Mouse (Mus musculus): ENCODE measurements around the gene Man2b1. TPM values are rescaled to one million over a fixed set of nuclear protein-coding genes. Genes with fewer than 3 reads are reported as not detected.

Gene Man2b1
- 10 to 100 TPM; 64.8 to 82.0 TPM for polyA plus RNA-seq (2017; shearing (Covaris generic))

DNA sequence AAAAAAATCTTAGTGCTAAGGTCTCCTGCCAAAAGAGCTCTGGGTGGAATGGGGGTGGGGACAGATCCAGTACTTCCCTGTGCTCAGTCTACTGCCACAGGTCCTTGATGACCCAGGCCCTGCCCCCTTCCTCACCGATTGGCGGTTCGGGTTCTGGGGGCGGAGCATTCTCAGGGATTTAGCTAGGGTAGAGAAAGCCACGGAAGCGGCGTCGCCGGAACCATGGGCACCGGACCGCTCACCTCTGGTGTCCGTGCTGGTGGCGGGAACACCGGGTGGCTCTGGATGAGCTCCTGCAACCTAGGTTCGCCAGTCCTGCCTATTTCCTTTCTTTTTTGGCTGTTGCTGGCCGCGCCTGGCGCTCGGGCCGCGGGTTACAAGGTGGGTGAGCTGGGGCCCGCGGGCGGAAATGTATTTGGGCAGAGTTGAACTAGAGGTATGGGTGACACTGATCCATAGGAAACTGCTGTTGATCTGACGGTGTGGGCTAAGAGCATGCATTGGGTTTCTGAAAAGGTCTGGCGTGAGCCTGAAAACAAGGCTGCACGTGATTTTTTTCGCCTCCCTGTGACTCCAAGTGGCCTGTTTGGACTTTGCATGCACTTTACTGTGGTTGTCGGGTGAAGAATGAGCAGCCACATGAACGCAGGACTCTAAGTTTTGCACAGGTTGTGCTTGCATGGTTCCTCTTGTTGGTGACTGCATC lies at the start of gene Man2b1:
TSS of gene Man2b1 (plus strand) at position 163 of the 706 bp plus-strand sequence.
- peak; percentile 88 for ATAC-seq

DNA sequence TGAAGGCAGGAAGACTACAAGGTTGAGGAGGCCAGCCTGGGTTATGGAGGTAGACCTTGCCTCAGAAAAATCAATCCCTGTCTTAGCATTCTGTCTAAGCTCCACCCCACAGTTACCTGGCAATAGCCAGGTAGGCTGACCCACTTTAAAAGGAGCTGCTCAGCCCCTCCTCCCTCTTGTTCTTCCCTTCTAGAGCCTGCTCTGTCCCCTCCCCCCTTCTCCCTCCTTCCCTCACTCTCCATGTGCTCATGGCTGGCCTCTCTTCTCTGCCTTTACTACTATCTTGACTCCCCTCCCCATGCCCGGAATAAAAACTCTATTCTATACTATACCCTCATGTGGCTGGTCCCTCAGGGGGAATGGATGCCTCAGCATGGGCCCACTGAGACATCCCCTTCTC lies 49.2 kb upstream of the Man2b1 start:
- ATAC-seq = no peak

DNA sequence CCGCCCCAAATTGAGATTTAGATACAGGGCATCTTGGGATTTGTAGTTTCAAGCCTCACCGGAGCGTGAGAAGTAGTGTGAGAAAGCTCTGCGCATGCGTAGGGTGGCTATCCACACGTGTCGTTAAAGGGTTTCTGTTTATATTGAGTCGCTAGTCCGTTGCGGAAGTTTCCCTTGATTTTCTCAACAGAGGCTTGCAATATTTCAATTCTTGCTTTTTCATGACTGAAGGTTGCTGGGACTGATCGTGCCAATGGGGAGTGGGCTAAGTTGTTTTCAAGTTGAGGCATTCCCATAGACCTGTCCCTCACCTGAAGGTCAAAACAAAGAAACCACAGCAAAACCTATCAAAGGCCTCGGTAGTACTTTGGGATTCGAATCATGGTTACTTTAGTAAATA lies 48.3 kb upstream of the Man2b1 start:
- ATAC-seq = peak; percentile 40

DNA sequence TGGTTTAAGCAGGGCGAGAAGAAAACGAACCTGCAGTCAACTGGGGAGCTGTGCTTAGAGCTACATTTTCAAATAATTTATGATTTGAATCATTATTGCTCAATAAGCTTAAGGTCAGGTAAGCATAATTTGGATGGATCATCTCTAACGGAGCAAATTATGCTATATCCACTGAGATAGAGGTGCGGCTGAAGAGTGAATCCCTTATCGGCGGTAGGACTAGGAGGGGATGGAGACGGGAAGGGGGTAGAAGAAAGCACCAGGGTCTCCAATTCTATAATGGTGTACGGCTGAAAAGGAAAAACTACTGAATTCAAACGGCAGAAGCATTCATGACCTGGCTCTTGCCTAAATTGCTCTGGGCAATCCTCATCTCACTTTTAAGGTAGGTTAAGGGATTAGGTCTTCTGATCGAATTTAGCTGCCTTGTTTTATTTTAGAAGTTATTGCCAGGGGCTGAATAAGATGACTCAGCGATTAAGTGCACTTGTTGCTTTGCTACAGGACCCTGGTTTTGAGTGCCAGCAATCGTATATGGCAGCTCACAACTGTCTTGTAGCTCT lies 47.8 kb upstream of the Man2b1 start:
- ATAC-seq = no peak

DNA sequence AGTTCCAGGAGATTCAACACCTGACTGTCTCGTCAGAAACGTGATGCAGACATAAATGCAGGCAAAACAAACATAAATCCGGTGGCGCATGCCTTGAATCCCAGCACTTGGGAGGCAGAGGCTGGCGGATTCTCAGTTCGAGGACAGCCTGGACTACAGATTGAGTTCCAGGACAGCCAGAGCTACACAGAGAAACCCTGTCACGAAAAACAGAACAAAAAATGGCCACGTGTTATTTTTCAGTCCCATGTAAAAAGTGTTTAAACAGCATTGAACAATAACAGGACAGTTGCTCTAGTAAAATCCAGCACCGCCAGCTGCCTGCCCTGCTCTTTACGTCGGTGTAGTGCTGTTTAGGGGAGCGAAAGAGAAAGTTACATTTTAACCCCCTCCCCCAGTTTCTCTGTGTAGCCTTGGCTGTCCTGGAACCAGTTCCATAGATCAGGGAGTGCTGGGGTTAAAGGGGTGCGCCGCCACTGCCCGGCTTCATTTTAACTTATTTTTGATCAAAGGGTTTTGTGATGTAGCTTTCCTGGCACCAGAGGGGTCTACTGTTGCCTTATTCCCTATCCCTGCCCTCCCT lies 47.3 kb upstream of the Man2b1 start:
- no peak for ATAC-seq

DNA sequence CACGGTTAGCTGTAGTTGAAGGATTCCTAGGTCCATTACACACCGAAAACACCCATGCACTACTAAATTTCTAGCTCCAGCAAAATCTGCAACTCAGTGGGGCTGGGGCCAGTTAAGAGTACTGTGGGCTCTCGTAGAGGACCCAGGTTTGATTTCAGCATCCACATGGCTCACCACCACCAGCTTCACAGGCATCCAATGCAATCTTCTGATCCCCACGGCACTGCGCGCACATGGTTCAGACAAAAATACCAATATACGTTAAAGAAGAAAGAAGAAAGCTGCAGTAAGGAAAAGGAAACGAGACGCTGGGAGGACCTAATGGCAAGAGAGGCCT lies 46.7 kb upstream of the Man2b1 start:
- peak; percentile 6 for ATAC-seq

DNA sequence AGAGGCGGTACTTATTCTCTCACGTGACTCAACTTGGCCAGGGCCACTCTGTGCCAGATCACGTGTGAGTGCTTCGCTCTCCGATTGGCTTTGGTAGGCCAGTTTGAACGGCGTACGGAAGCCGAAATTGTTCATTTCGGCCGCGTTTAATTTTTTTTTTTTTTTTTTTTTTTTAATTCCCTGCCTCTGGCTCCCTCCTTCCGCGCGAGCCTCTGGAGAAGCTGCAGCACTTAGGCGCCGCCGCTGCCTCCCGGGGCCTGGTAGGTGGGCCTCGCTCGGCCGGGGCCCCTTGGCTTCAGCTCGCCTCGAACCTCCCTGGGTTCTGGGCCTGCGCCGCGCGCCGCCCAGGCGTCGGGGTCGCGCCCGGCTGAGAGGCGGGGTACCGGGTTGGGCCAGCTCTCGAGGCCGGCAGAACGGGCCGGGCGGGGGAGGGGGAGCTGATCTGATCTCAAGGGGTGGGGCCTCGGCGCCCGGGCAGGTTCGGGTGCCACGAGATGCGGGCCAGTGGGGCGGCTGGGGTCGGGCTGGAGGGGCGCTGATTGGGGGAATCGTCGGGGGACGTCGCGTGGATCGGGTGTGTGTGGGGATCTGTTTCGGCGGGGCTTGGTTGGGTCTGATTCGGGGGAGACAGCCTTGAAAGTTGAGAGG lies 46.2 kb upstream of the Man2b1 start, which contains the start of gene Tnpo2:
TSS of gene Tnpo2 (plus strand) at position 198 of the 648 bp plus-strand sequence.
- peak; percentile 85 for ATAC-seq

DNA sequence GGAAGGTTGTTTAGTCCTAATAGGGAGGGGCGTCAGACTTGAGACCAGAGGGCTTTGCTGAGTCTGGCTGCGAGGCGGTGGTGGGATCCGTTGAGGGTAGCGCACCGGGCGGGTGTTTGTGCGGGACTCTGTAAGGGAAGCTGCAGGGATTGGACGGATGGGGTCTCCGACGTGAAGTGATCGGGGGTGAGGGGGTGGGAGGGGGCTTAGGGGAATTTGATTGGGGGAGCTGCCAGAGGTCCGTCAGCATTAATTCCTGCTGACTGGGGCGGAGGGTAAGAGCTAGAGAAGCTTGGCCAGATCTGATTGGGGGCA lies 45.7 kb upstream of the Man2b1 start:
- ATAC-seq = no peak

DNA sequence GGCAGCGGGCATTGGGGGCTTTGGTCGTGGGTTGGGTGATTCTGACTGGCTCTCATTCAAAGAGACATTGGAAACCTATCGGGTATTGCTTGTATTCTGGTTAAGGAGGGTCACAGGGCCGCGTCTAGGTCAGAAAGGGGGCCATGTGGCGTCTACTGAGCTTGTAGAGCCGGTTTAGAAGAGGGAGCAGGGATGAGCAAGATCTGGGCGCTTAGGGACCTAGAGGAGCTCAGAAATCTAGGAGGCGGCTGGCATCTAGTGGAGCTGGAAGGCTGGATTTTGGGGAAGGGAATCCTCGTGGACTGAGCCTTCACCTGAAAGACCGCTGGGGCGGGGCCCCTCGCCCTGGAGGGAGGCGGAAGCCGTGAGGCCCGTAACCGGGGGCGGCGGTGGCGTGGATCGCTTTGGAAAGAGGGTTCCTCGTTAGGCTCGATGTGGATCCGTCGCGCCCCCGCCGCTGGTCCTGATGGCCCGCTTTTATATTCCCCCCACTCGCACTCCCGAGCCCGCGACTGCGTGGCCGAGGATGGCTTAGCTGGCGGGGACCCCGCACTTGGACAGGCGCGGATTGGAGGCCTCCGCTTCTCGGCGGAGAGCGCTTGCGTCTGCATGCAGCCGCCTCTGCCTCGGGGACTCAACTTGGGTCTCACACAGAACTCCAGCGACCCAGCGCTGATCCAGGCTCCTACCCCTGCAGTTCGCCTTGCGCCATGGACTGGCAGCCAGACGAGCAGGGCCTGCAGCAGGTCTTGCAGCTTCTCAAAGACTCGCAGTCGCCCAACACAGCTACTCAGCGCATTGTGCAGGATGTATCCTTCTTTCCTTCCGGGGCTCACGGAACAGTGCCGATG lies 45.2 kb upstream of the Man2b1 start:
- peak; percentile 33 for ATAC-seq

DNA sequence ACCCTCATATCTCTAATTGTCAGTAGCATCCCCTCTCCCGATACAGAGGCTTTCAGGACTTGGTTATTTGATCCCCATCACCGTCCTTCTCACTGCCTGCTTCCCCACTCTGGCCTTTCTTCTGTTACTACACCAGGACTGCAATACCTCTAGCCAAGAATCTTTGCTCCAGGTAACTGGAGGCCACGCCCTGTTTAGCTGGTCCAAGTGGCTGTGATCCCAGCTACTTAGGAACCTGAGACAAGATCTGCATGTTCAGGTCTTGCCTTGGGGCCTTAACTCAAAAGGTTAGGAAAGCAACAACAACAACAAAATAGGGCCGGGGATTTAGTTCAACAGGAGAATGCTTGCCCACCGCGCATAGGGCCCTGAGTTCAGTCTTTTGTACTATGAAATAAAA lies 39.5 kb upstream of the Man2b1 start:
- no peak for ATAC-seq

DNA sequence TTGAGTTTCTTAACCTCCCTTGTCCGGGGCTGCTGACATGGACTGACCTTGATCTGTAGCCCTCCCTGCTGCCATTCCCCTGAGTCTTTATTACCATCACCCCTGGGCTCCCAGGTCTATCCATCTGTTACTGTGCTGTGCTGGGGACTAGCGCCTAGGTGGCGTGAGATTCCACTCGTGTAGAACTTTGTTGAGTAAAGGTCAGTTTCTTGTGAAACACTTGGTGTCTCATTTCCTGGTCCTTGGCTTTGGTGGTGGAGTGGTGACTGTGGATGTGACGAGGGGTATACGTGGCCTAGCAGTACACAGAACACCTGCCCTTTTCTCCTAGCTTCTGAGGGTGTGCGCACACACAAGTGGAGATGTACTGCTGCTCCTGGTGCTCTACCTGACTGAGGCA lies 25.7 kb upstream of the Man2b1 start:
- no peak for ATAC-seq

DNA sequence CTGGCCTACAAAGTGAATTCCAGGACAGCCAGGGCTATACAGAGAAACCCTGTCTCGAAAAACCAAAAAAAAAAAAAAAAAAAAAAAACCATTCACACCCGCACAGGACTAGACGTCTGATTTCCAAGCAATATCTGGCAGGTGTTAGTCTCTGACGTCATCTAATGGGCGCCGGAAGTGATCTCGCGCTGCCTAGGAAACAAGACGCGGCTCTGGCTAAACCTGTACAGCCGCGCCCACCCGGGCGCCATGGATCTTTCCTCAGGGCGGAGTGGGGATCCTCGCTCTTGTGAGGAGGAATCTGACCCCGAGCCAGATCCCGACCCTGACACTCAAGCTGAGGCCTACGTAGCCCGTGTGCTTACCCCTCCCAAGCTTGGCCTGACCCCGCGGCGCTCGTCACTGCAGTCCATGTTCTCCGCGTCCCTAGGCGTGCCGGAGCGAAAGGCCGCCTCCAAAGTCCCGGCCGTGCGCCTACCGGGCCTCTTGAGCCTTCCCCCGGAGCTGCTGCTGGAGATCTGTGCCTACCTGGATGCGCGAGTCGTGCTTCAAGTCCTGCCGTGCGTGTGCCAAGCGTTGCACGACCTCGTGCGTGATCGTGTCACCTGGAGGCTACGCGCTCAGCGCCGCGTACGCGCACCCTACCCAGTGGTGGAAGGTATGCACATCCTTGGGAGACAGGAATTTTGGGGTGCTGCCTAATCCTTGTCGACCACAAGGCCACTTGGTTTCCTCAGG lies 23.0 kb upstream of the Man2b1 start, which contains the start of gene Fbxw9:
TSS of gene Fbxw9 (plus strand) at position 177 of the 738 bp plus-strand sequence.
- ATAC-seq = peak; percentile 99

DNA sequence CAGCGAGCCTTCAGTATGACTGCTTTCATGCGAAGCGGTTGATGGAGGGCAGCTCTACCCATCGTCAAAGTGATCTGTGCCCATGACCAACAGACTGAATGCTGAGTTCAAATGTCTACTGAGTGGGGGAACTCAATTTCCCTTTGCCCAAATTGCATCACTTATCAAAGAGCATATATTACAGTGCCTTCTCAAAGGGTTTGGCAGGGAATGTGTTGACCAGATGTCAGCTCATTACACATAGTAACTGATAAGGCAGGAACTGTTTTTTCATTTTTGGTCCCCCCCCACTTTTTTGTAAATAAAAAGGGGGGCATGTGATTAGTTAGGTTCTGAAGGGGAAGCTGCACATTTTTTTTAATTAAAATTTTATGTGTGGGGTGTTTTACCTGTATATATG lies 20.5 kb upstream of the Man2b1 start:
- no peak for ATAC-seq

DNA sequence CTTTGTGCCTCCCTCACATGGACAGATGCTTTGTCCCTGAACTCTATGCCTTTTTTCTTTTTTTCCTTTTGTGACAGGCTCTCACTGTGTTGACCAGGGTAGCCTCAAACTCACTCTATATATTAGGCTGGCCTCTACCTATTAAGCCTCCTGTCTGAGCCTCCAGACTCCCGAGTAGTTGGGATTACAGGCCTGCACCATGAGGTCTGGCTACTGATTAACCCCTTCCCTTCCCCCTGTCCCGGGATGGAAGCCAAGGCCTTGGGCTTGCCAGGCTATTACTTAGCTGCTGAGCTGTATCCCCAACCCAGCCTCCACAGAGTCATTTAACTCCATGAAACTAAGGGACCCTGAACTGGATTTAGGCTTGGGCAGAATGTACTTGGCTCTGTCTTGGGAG lies 17.9 kb upstream of the Man2b1 start:
- ATAC-seq = no peak

DNA sequence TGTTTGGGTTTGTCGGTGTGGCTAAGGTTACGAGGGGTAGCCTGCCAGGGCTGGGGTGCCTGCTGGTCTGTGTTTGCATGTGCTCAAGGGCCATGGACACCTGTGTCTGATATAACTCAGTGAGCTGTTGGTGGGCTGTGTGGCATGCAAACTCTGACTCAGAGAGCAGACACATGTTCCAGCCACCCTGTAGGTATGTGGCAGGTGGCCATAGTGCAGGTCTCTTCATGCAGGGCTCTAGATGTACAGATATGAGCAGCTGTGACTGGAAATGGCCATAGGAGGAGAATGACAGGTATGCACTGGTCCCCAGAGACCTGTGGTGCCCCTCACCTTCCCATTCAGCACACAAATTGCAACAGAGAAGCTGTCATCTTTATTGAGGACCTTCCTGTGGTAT lies 15.9 kb upstream of the Man2b1 start:
- no peak for ATAC-seq

DNA sequence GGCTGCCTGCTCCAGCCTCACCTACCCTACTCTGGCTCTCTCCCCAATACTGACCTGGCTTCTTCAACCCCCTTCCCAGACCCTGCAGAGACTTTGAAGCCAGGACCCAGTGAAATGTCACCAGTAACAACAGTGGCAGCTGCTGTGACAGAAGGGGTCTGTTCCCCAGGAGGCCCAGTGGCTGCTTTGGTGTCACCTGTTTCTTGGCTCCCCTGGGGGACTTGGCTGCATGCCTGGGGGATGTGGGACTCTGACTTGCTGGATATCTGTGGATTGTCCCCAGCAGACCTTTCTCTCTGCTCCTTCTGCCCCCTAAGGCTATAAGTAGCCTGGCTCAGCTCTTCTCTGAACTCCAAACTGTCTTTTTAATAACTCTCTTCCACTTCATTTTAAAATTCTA lies 15.1 kb upstream of the Man2b1 start, which contains the start of gene Gm5741:
TSS of gene Gm5741 (minus strand) at position 1 of the 400 bp plus-strand sequence.
- no peak for ATAC-seq

DNA sequence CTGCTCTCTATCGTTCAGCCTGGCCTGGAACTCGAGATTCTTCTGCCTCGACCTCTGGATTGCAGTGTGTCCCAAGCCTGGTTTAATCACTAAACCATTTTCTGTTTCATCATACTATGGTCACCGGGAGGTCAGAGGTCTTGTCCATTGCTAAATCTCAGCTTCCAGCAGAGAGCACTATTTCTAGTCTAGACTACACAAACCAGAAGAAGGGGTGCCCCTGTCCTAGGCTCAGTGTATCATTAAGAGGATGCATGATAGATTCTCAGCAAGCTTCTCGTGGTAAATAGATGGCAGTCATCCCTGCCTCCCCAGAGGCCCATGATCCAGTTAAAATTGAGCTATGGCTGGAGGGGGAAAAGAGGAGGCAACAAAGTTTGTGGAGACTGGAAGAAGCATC lies 12.0 kb upstream of the Man2b1 start:
- ATAC-seq = no peak

DNA sequence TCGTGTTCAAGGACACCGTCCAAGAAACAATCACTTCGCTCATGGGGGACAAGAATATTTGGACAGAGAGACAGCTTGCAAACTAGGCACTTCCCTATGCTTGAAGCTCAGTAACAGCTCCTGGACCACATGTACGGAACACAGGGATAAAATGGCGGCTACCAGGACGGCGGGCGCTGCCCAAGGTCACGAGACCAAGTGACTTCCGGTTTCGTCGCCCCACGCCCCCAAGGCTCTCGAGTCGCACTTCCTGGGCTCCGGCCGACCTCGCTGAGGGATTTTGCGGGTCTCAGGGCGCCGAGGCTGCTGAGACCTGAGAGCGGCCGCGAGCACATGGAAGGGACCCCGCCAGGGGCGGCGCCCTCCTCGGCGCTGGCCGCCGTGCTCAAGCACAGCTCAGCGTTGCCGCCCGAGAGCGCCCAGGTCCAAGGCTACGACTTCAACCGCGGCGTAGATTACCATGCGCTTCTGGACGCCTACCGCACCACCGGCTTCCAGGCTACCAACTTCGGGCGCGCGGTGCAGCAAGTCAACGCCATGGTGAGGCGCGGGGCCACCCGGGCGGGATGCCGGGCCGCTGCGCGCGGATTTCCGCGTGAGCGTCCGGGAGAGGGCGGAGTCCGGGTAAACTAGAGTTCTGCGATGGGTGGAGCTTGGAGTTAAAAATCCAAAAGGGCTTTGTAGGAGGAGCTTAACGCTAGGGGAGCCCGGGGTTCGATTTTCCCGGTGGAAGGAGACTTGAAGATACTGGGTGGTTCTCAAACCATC lies 11.4 kb upstream of the Man2b1 start, which contains the start of gene Dhps:
TSS of gene Dhps (plus strand) at position 244 of the 768 bp plus-strand sequence.
- ATAC-seq = peak; percentile 91

DNA sequence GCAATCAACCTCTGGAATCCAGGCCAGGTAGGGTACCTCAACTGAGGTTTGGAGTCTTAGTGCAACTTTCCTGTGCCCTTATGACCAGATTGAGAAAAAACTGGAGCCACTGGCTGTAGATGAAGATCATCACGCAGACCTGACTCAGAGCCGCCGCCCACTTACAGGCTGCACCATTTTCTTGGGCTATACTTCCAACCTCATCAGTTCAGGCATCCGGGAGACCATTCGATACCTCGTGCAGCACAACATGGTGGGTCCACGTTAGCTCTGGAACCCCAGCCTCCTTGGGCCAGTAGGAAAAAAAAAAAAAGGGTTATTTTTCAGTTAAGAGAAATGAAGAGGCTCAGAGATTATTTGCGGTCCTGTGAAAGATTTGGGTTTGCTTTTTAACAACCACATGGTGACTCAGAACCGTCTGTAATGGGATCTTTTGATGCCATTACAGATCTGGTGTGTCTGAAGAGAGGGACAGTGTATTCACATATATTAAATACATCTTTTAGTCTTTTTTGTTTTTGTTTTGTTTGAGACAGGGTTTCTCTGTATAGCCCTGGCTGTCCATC lies 10.6 kb upstream of the Man2b1 start:
- ATAC-seq = no peak

DNA sequence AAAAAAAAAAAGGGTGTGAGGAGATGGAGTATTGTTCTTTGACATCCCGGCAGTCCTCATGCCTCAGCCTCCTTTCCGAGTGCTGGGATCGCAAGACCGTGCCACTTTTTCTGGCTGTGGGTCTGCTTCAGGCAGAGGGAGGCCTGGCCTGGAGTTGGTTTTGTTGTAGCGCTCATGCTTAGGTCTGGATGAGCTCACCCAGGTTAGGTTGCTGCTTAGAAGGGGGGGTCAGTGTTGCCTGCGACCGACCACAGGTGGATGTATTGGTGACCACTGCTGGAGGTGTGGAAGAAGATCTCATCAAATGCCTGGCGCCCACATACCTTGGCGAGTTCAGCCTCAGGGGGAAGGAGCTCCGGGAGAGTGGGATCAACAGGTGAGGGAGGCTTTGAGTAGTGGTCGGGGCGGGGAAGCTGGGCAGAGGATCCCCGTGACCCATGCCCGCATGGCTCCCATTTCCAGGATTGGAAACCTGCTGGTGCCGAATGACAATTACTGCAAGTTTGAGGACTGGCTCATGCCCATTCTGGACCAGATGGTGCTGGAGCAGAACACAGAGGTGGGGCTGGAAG lies 9.9 kb upstream of the Man2b1 start:
- ATAC-seq = no peak

Measured in activated CD4-positive, CD25-positive, alpha-beta regulatory T cell, adult 4 months (primary cell).